Mouse (Mus musculus): ENCODE data around the gene Nbea.

DNA sequence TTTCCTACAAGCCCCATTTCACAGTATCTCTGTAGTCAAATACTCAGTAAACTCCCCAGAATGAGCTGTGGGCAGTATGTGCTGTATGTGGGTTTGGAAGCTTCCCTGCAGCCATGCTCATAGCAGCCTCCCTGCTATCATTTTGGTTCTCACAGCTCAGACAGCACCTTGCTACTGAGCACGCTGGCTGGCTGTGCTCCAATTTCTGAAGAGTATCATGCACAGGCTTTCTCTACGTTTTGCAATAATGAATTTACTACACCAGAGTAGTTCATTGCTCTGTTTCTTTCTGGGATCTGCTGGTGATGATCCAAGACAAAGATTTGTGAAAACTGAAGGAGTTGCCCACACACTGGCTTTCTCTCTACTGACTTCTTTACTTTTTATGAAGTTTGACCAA, 505.8 kb downstream of the Nbea start:
- TF ChIP-seq EP300 (IDR thresholded peaks at IDR 0.05; ENCODE audit: low read depth) (no peak), CTCF (IDR thresholded peaks at IDR 0.05; ENCODE audit: low read depth) (no peak)

Data from heart, postnatal 0 days (tissue).